Comparison of ENCODE assay signal across 9 mouse cellular contexts in genomic region chr11:66122017-66122416, GRCm38 (mm10). TPM values are rescaled to one million over a fixed set of nuclear protein-coding genes. Genes with fewer than 3 reads are reported as not detected.
DNase-seq lines count a peak whose midpoint lies in the region; ATAC-seq and TF ChIP-seq lines count a peak whose summit lies in the region.
"Had no signal": no experiment of that assay in that cellular context is flagged by ENCODE, and none has a peak within 500 bp of the region (broad histone marks: within the 10 kb centered on the region; RNA-seq: fewer than 3 reads in every experiment).

No protein-coding gene starts in this region.

- peak; percentile 3 for DNase-seq in G1E (ENCODE audit: low spot score)
- DNase-seq in c-Kit-positive CD71-positive TER-119-negative erythroid progenitor cells, embryonic 14.5 days (ENCODE audit: low read depth): peak; percentile 3
- DNase-seq in layer of hippocampus, postnatal 10 days (ENCODE audit: low spot score in 2 of 2): peak; percentile 82 to 87
- DNase-seq in midbrain, embryonic 14.5 days: peak; percentile 88
- DNase-seq in T-cell, adult 2 months (ENCODE audit: low spot score): no peak

- 13% methylated on average over 3 of the region's 3 CpGs for WGBS in intestine, postnatal 0 days
- WGBS in intestine, embryonic 16.5 days: 27% methylated on average over 3 of the region's 3 CpGs
- 17% methylated on average over 3 of the region's 3 CpGs for WGBS in midbrain, embryonic 14.5 days

- H3K27ac ChIP-seq in intestine, postnatal 0 days (ENCODE audit: low read depth, low read length): no peak overlapping the region
- H3K27ac ChIP-seq in intestine, embryonic 16.5 days (ENCODE audit: low read length): no peak overlapping the region
- H3K27ac ChIP-seq in midbrain, embryonic 14.5 days (replicated peaks; ENCODE audit: low read depth, low read length): no peak overlapping the region

- no peak overlapping the region for H3K9ac ChIP-seq in intestine, postnatal 0 days (ENCODE audit: low read depth, low read length)
- H3K9ac ChIP-seq in intestine, embryonic 16.5 days (ENCODE audit: low read depth, low read length): no peak overlapping the region
- H3K9ac ChIP-seq in midbrain, embryonic 14.5 days (replicated peaks; ENCODE audit: low read length): no peak overlapping the region

- peak; percentile 85 for TF ChIP-seq CTCF in intestine, postnatal 0 days (IDR thresholded peaks at IDR 0.05; ENCODE audit: low read depth)
- TF ChIP-seq CTCF in G1E (IDR thresholded peaks at IDR 0.05; ENCODE audit: low read depth, low read length): peak; percentile 56

- no peaks in the 10 kb centered on the region for H3K4me1 ChIP-seq in intestine, postnatal 0 days (replicated peaks; ENCODE audit: control insufficient read depth, insufficient read depth, low read length)
- H3K4me1 ChIP-seq in intestine, embryonic 16.5 days (ENCODE audit: control insufficient read depth, insufficient read depth, low read length): no peaks in the 10 kb centered on the region
- H3K4me1 ChIP-seq in G1E (ENCODE audit: insufficient read depth, low read depth, low read length): no peaks in the 10 kb centered on the region
- 0 out of 2 replicates have a peak, but pooled peaks cover 3% of the 10 kb centered on the region for H3K4me1 ChIP-seq in midbrain, embryonic 14.5 days (ENCODE audit: control insufficient read depth, insufficient read depth, low read length)

- no peaks in the 10 kb centered on the region for H3K27me3 ChIP-seq in intestine, postnatal 0 days (replicated peaks; ENCODE audit: control insufficient read depth, insufficient read depth, low read length)
- no peaks in the 10 kb centered on the region for H3K27me3 ChIP-seq in intestine, embryonic 16.5 days (replicated peaks; ENCODE audit: control insufficient read depth, insufficient read depth, low read length)
- no peaks in the 10 kb centered on the region for H3K27me3 ChIP-seq in G1E (ENCODE audit: insufficient read depth, low read length)
- no peaks in the 10 kb centered on the region for H3K27me3 ChIP-seq in midbrain, embryonic 14.5 days (ENCODE audit: control insufficient read depth, insufficient read depth, low read length)

- H3K9me3 ChIP-seq in intestine, postnatal 0 days (ENCODE audit: control insufficient read depth): no peaks in the 10 kb centered on the region
- H3K9me3 ChIP-seq in intestine, embryonic 16.5 days (ENCODE audit: control insufficient read depth, low read length): no peaks in the 10 kb centered on the region
- H3K9me3 ChIP-seq in G1E (replicated peaks): no peaks in the 10 kb centered on the region
- H3K9me3 ChIP-seq in midbrain, embryonic 14.5 days (ENCODE audit: control insufficient read depth, low read length): no peaks in the 10 kb centered on the region

- ATAC-seq in intestine, postnatal 0 days: no peak
- ATAC-seq in intestine, embryonic 16.5 days: no peak
- no peak for ATAC-seq in G1E (ENCODE audit: extremely low read depth, insufficient number of reproducible peaks, low FRiP score, poor library complexity, severe bottlenecking)
- ATAC-seq in frontal cortex, adult (ENCODE audit: low TSS enrichment): peak; percentile 84
- no peak for ATAC-seq in midbrain, embryonic 14.5 days (ENCODE audit: low FRiP score, low TSS enrichment)

- H3K4me3 ChIP-seq in intestine, postnatal 0 days (ENCODE audit: low read depth, low read length): no peak overlapping the region
- no peak overlapping the region for H3K4me3 ChIP-seq in intestine, embryonic 16.5 days (ENCODE audit: low read length)
- H3K4me3 ChIP-seq in G1E (ENCODE audit: low read depth, low read length): no peak overlapping the region
- no peak overlapping the region for H3K4me3 ChIP-seq in midbrain, embryonic 14.5 days (replicated peaks; ENCODE audit: low read depth, low read length)

- no peak overlapping the region for H3K4me2 ChIP-seq in intestine, postnatal 0 days (replicated peaks; ENCODE audit: low read depth)
- no peak overlapping the region for H3K4me2 ChIP-seq in intestine, embryonic 16.5 days (ENCODE audit: low read depth, low read length)
- no peak overlapping the region for H3K4me2 ChIP-seq in midbrain, embryonic 14.5 days (ENCODE audit: low read length)

- H3K36me3 ChIP-seq in intestine, postnatal 0 days (ENCODE audit: control insufficient read depth, insufficient read depth): no peaks in the 10 kb centered on the region
- H3K36me3 ChIP-seq in intestine, embryonic 16.5 days (ENCODE audit: control insufficient read depth, insufficient read depth, low read length): no peaks in the 10 kb centered on the region
- H3K36me3 ChIP-seq in G1E (replicated peaks): no peaks in the 10 kb centered on the region
- no peaks in the 10 kb centered on the region for H3K36me3 ChIP-seq in midbrain, embryonic 14.5 days (ENCODE audit: control insufficient read depth, insufficient read depth, low read length)

RNA-seq across cellular contexts. Expression of gene Dnah9, which starts 46.3 kb away (rescaled TPM):
- polyA plus RNA-seq in intestine, postnatal 0 days (2015; fragmentation: Nextera tagmentation; extraction: Ambion mirVana): 0.10 TPM in 2 replicates
- 0.09 and 0.11 TPM in 2 replicates for polyA plus RNA-seq in intestine, embryonic 16.5 days (2015; fragmentation: Nextera tagmentation; extraction: Ambion mirVana)
- total RNA-seq in G1E (2014; fragmentation: Nextera tagmentation): not detected in 2 replicates
- total RNA-seq in G1E (2017): 0.17 and 0.38 TPM in 2 replicates
- not detected in 2 replicates for polyA plus RNA-seq in G1E (2012)
- total RNA-seq in layer of hippocampus, postnatal 10 days (2021): 10 to 100 TPM; 13.5 to 13.9 TPM
- polyA plus RNA-seq in midbrain, embryonic 14.5 days (2014; fragmentation: Nextera tagmentation; extraction: Ambion mirVana): 1.1 and 2.7 TPM in 2 replicates
- total RNA-seq: common myeloid progenitor, adult 5-6 weeks had no signal
